Mouse (Mus musculus): ENCODE results near the gene Stam. TPM values are rescaled to one million over a fixed set of nuclear protein-coding genes. Genes with fewer than 3 reads are reported as not detected.
A peak's percentile ranks its signal among the peaks of the same experiment; 100 is the strongest.
"Not testable (repeated sequence)": the region's sequence is repeated elsewhere in the genome, so short reads cannot be mapped to it uniquely, and the experiment has no call there.

Stam gene
- polyA plus RNA-seq, 1 experiment from 2014 or later, result 68.7 TPM

DNA sequence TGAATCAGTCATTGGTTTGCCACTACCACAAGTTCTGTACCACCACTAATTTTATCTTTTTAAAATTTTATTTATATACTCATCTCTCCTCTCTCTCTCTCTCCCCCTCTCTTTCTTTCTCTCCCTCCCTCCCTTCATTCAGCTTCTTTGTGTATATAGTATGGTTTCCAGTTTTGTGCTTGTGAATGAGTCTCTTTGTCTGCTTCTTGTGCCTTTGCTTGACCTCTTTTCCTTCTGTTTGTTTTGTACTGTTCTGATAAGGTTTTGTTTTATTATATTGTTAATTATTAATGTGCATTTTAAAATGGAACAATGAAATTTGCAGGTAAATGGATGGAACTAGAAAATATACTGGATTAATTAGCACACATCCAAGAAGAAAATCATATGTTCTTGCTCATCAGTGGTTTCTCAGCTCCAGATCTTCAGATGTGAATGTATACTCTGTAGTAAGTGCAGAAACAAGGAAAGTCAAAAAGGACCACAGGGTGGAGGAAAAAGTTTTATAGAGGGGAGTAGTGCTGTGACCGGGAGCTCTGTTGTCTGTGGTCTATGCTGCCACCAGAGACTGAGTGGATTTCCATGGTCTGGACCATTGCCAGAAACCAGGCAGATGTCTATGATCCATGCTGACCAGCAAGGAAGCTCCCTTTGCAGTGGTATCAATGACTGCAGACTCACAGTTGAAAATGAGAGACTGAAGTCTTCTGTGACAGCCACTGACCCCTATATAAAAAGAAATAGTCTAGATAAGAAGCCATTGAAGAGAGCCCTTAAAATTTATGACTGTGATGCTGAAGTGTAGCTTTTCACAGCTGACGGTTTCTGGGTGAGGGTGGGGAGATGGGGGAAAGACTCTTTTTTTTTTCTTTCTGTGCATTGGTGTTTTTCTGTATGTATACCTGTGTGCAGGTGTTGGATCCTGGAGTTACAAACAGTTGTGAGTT, 7.9 kb upstream of the Stam start:
- peak; percentile 71 for ATAC-seq (ENCODE audit: insufficient read depth, low FRiP score, low read depth)
- no peaks in the 10 kb centered on the region for H3K27me3 ChIP-seq (replicated peaks)
- no peaks in the 10 kb centered on the region for H3K36me3 ChIP-seq
- no peak overlapping the region for H3K9ac ChIP-seq
- peak overlapping the region; percentile 35 for H3K27ac ChIP-seq
- 39% methylated on average over 2 of the region's 2 CpGs for WGBS
- H3K4me2 ChIP-seq, result no peak overlapping the region
- no peaks in the 10 kb centered on the region for H3K4me1 ChIP-seq
- H3K4me3 ChIP-seq (replicated peaks), result no peak overlapping the region
- no peaks in the 10 kb centered on the region for H3K9me3 ChIP-seq

GRCm38 (mm10) chr2:14069027-14069426, 4.9 kb upstream of the Stam start:
- Histone ChIP-seq H3K36me3 (no peaks in the 10 kb centered on the region), H3K27ac (no peak overlapping the region), H3K4me1 (no peaks in the 10 kb centered on the region), H3K9me3 (no peaks in the 10 kb centered on the region), H3K27me3 (replicated peaks) (no peaks in the 10 kb centered on the region), H3K4me3 (replicated peaks) (no peak overlapping the region), H3K4me2 (no peak overlapping the region), H3K9ac (no peak overlapping the region)
- ATAC-seq (ENCODE audit: insufficient read depth, low FRiP score, low read depth), result no peak
- WGBS, result 84% methylated on average over 2 of the region's 2 CpGs

GRCm38 (mm10) chr2:14070466-14070865, 3.4 kb upstream of the Stam start:
- Histone ChIP-seq H3K36me3 (no peaks in the 10 kb centered on the region), H3K4me1 (no peaks in the 10 kb centered on the region), H3K27me3 (replicated peaks) (no peaks in the 10 kb centered on the region), H3K4me2 (no peak overlapping the region), H3K9ac (no peak overlapping the region), H3K9me3 (no peaks in the 10 kb centered on the region), H3K27ac (no peak overlapping the region), H3K4me3 (replicated peaks) (no peak overlapping the region)
- 74% methylated on average over 8 of the region's 8 CpGs for WGBS
- no peak for ATAC-seq (ENCODE audit: insufficient read depth, low FRiP score, low read depth)

- WGBS, result 12% methylated on average over 8 of the region's 8 CpGs
- H3K36me3 ChIP-seq, result no peaks in the 10 kb centered on the region
- no peaks in the 10 kb centered on the region for H3K9me3 ChIP-seq
- H3K9ac ChIP-seq, result peak overlapping the region; percentile 92; the same call in 1 of the 2 replicates
- peak overlapping the region; percentile 52 for H3K4me2 ChIP-seq
- no peak for ATAC-seq (ENCODE audit: insufficient read depth, low FRiP score, low read depth)
- H3K4me3 ChIP-seq (replicated peaks), result peak overlapping the region; percentile 95
- peaks cover 7% of the 10 kb centered on the region for H3K4me1 ChIP-seq
- H3K27ac ChIP-seq, result peak overlapping the region; percentile 98
- H3K27me3 ChIP-seq (replicated peaks), result no peaks in the 10 kb centered on the region
These were observed 913 bp upstream of the Stam start for GRCm38 (mm10) chr2:14073008-14073361.

DNA sequence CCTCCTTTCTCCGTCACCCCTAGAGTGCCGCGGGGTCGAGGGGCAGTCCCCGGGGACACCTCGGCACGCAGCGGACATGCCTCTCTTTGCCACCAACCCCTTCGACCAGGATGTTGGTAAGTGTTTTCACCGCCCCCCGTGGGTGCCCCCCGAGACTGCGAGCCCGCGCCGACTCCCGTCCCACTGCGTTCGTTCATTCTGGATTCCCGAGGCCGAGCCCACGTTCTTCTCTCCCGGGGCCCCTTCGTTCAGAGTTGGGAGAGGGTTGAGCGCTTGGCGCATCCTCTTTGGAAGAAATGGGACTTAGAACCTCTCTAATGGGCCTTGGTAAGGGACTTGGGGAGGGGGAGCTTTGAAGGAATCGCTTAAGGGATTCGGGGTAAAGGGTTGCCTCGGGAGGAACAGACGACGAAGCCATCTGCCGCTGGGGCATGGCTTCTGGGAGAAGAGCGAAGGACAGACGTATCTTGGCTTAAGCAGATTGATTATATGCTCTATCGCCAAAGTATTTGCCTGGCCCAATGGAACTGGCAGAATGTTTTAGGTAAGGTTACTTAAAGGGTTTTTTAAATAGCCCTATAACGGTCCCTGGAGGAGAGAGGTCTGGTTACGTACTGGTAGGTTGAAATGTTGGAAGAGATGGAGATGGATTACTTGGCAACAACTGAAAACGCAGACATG, 463 bp downstream of the Stam start:
- Histone ChIP-seq H3K4me1 (peaks cover 7% of the 10 kb centered on the region), H3K9ac (peak overlapping the region; percentile 92), H3K4me2 (peak overlapping the region; percentile 52), H3K27ac (peak overlapping the region; percentile 98), H3K4me3 (replicated peaks) (peak overlapping the region; percentile 95), H3K9me3 (no peaks in the 10 kb centered on the region), H3K27me3 (replicated peaks) (no peaks in the 10 kb centered on the region), H3K36me3 (no peaks in the 10 kb centered on the region)
- WGBS, result under 1% methylated on average over 38 of the region's 38 CpGs
- no peak for ATAC-seq (ENCODE audit: insufficient read depth, low FRiP score, low read depth)

DNA sequence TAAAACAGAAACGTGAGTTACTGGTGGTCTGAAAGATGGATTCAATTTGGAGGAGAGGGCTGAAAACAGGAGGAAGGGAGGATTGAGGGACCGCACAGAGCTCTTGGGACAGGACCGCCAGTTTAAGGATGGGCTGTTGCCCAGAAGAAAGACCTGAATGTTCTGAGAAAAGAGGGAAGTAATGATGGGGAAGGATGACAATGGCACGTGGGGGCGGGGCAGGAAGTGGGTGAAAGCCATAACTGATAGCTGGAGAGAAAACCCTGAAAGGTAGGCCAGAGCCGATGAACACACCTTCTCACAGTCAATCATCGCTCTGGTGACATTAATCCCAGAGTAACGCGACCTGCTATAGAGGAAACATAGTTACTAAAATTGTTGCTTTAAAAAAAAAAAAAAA, 4.6 kb downstream of the Stam start:
- not testable (repeated sequence) for H3K27me3 ChIP-seq (replicated peaks); H3K4me3 ChIP-seq (replicated peaks); H3K36me3 ChIP-seq; H3K9ac ChIP-seq; H3K27ac ChIP-seq; H3K4me2 ChIP-seq; H3K9me3 ChIP-seq; ATAC-seq (ENCODE audit: insufficient read depth, low FRiP score, low read depth); H3K4me1 ChIP-seq
- 79% methylated on average over 9 of the region's 9 CpGs for WGBS

- Histone ChIP-seq H3K4me3 (replicated peaks) (no peak overlapping the region), H3K9ac (no peak overlapping the region), H3K36me3 (no peaks in the 10 kb centered on the region), H3K4me2 (no peak overlapping the region), H3K27ac (no peak overlapping the region), H3K4me1 (no peaks in the 10 kb centered on the region), H3K9me3 (no peaks in the 10 kb centered on the region), H3K27me3 (replicated peaks) (no peaks in the 10 kb centered on the region)
- no peak for ATAC-seq (ENCODE audit: insufficient read depth, low FRiP score, low read depth)
These were observed 26.6 kb downstream of the Stam start for GRCm38 (mm10) chr2:14100533-14100932.

GRCm38 (mm10) chr2:14102603-14103002, 28.7 kb downstream of the Stam start:
- ATAC-seq (ENCODE audit: insufficient read depth, low FRiP score, low read depth), result no peak
- Histone ChIP-seq H3K9ac (no peak overlapping the region), H3K4me2 (no peak overlapping the region)

DNA sequence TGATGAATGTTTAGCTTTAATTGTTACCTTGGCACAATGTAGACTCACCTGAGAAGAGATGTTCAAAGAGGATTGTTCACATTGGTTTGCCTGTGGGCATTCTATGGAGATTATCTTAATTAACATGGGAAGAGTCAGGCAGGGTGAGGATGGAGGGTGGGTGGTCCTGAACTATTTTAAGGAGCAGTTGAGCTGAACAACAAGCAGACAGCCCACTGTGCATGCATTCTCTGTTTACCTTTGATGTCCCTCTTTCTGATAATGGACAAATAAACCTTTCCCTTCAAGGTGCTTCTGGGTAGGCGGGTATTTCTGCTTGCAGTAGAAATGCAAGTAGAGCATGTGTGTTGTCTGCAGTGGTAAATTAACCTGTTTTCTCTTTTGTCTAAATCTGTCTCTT, 30.0 kb downstream of the Stam start:
- H3K4me3 ChIP-seq (replicated peaks), result no peak overlapping the region
- 90% methylated on average over 1 of the region's 1 CpGs for WGBS
- ATAC-seq (ENCODE audit: insufficient read depth, low FRiP score, low read depth), result no peak
- no peaks in the 10 kb centered on the region for H3K27me3 ChIP-seq (replicated peaks)
- H3K27ac ChIP-seq, result no peak overlapping the region
- H3K36me3 ChIP-seq, result no peaks in the 10 kb centered on the region
- no peaks in the 10 kb centered on the region for H3K9me3 ChIP-seq
- no peak overlapping the region for H3K9ac ChIP-seq
- H3K4me2 ChIP-seq, result no peak overlapping the region
- no peaks in the 10 kb centered on the region for H3K4me1 ChIP-seq

More at GRCm38 (mm10) chr2:14102603-14103002, 28.7 kb downstream of the Stam start:
- H3K36me3 ChIP-seq, result no peaks in the 10 kb centered on the region
- H3K9me3 ChIP-seq, result no peaks in the 10 kb centered on the region
- H3K27me3 ChIP-seq (replicated peaks), result no peaks in the 10 kb centered on the region
- H3K4me3 ChIP-seq (replicated peaks), result no peak overlapping the region
- no peak overlapping the region for H3K27ac ChIP-seq
- 83% methylated on average over 2 of the region's 2 CpGs for WGBS
- H3K4me1 ChIP-seq, result no peaks in the 10 kb centered on the region

DNA sequence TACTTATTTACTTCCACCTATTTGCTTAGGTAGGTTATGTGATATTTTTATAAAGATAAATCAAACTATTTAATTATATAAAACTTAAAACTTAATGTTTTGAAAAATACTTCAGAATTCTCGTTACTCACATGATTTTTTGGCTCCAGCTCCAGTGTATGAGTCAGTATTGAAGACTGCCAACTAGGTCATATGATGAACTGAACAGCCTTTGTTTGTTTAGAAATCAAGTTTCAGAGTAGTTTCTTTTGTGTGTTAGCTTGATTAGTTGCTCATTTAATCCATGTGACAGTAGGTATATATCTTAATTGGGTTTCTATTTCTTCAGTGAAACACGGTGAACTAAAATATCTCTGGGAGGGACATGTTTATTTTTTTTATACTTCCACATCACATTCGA, 33.8 kb downstream of the Stam start:
- H3K4me2 ChIP-seq, result no peak overlapping the region
- H3K9me3 ChIP-seq, result no peaks in the 10 kb centered on the region
- no peaks in the 10 kb centered on the region for H3K4me1 ChIP-seq
- no peaks in the 10 kb centered on the region for H3K27me3 ChIP-seq (replicated peaks)
- H3K36me3 ChIP-seq, result no peaks in the 10 kb centered on the region
- no peak overlapping the region for H3K27ac ChIP-seq
- WGBS, result 62% methylated on average over 3 of the region's 3 CpGs
- no peak overlapping the region for H3K4me3 ChIP-seq (replicated peaks)
- ATAC-seq (ENCODE audit: insufficient read depth, low FRiP score, low read depth), result no peak
- no peak overlapping the region for H3K9ac ChIP-seq

DNA sequence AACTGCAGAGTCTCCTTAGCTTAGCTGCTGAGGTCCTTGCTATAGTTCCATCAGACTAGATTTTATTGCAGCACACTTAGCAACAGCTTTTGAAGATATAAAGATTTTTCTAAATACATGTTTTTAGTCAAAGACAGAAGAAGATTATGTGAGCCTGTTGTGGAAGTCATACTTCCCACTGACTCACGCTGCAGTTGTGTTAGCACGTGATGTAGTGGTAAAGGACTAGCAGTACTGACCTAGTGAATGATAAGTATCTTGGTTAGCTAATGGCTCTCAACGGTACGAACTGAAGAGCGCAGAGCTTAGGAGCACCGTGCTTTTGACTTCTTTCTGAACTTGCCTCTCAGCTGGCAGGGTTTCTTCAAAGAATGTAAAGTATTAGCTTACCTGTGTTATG, 52.5 kb downstream of the Stam start:
- 86% methylated on average over 6 of the region's 6 CpGs for WGBS

GRCm38 (mm10) chr2:14127629-14128028, 53.7 kb downstream of the Stam start:
- H3K27me3 ChIP-seq (replicated peaks), result no peaks in the 10 kb centered on the region
- no peak for ATAC-seq (ENCODE audit: insufficient read depth, low FRiP score, low read depth)
- WGBS, result 71% methylated on average over 3 of the region's 3 CpGs
- H3K9me3 ChIP-seq, result no peaks in the 10 kb centered on the region
- H3K4me2 ChIP-seq, result no peak overlapping the region
- H3K4me3 ChIP-seq (replicated peaks), result no peak overlapping the region
- H3K27ac ChIP-seq, result no peak overlapping the region
- H3K9ac ChIP-seq, result no peak overlapping the region
- no peaks in the 10 kb centered on the region for H3K36me3 ChIP-seq
- no peaks in the 10 kb centered on the region for H3K4me1 ChIP-seq

More for the DNA sequence above, 52.5 kb downstream of the Stam start:
- H3K27ac ChIP-seq, result no peak overlapping the region
- no peaks in the 10 kb centered on the region for H3K27me3 ChIP-seq (replicated peaks)
- H3K4me3 ChIP-seq (replicated peaks), result no peak overlapping the region
- no peaks in the 10 kb centered on the region for H3K9me3 ChIP-seq
- H3K4me2 ChIP-seq, result no peak overlapping the region
- no peaks in the 10 kb centered on the region for H3K4me1 ChIP-seq
- no peak overlapping the region for H3K9ac ChIP-seq
- ATAC-seq (ENCODE audit: insufficient read depth, low FRiP score, low read depth), result no peak
- H3K36me3 ChIP-seq, result no peaks in the 10 kb centered on the region
